In the genomic region with DNA sequence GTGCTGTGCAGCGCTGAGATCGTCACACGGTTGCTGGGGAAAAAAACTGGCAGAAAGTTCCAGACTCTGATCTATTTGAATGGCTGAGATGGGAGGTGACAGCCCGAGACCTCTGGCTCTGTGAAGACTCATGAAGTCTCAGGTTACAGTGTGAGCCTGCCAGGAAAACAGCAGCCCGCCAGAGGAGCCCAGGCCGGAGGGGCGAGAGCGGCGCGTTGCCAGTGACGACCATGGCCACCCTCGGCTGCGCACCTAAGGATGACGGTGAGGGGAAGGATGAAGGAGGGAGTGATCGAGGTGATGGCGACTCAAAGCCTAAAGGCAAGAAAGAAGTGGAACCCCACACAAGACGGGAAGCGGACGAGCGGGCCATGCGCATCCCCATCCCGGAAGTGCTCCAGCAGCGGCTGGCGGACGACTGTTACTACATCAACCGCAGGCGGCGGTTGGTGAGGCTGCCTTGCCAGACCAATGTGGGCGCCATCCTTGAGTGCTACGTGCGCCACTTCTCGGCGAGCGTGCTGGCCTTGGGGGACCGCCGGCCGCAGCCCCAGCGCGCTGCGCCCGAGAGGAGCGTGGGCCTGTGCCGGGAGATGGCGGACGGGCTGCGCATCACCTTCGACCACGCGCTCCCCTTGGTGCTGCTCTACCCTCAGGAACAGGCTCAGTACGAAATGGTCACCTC, we compare ENCODE assay signal across 8 mouse cellular contexts. TPM values are rescaled to one million over a fixed set of nuclear protein-coding genes. Genes with fewer than 3 reads are reported as not detected.
DNase-seq lines count a peak whose midpoint lies in the region; ATAC-seq and TF ChIP-seq lines count a peak whose summit lies in the region.

No protein-coding gene starts in this region.

- no peaks in the 10 kb centered on the region for H3K9me3 ChIP-seq in hindbrain, embryonic 12.5 days (replicated peaks)
- H3K9me3 ChIP-seq in lung, embryonic 16.5 days (ENCODE audit: control insufficient read depth, low read length) = no peaks in the 10 kb centered on the region

- H3K4me2 ChIP-seq in hindbrain, embryonic 12.5 days (replicated peaks) = peak overlapping the region; percentile 89
- peak overlapping the region; percentile 82 for H3K4me2 ChIP-seq in lung, embryonic 16.5 days (ENCODE audit: low read depth, low read length)

- ATAC-seq in hindbrain, embryonic 12.5 days (ENCODE audit: low FRiP score) = peak; percentile 95
- peak; percentile 90 for ATAC-seq in lung, embryonic 16.5 days (ENCODE audit: low read depth)

- DNase-seq in ES-CJ7 (ENCODE audit: low read depth, low spot score) = peak; percentile 83
- DNase-seq in cerebellum, postnatal 10 days = peak; percentile 87
- peak; percentile 61 to 64 for DNase-seq in frontal cortex, postnatal 14 days (ENCODE audit: low spot score in 2 of 2)
- DNase-seq in layer of hippocampus, postnatal 10 days (ENCODE audit: low spot score in 2 of 2) = peak; percentile 77 to 80
- peak; percentile 57 to 62 for DNase-seq in thymus, adult 18-20 months

- H3K36me3 ChIP-seq in hindbrain, embryonic 12.5 days = no peaks in the 10 kb centered on the region
- H3K36me3 ChIP-seq in lung, embryonic 16.5 days (ENCODE audit: control insufficient read depth, insufficient read depth, low read length) = no peaks in the 10 kb centered on the region

- under 1% methylated on average over 50 of the region's 50 CpGs for WGBS in hindbrain, embryonic 12.5 days
- WGBS in lung, embryonic 16.5 days = 0% methylated on average over 49 of the region's 50 CpGs
- WGBS in olfactory bulb, adult 2 months = 2% methylated on average over 50 of the region's 50 CpGs

- no peak for TF ChIP-seq CTCF in olfactory bulb, adult 2 months (IDR thresholded peaks at IDR 0.05; ENCODE audit: insufficient read depth, low read depth, low read length)

- H3K4me3 ChIP-seq in hindbrain, embryonic 12.5 days = peak overlapping the region; percentile 56
- peak overlapping the region; percentile 65 for H3K4me3 ChIP-seq in lung, embryonic 16.5 days (ENCODE audit: low read length)
- peak overlapping the region; percentile 66 for H3K4me3 ChIP-seq in olfactory bulb, adult 2 months (ENCODE audit: insufficient read depth, low read depth, low read length)

- peak overlapping the region; percentile 83 for H3K27ac ChIP-seq in hindbrain, embryonic 12.5 days
- peak overlapping the region; percentile 59 for H3K27ac ChIP-seq in lung, embryonic 16.5 days (ENCODE audit: low read length)
- peak overlapping the region; percentile 88 for H3K27ac ChIP-seq in olfactory bulb, adult 2 months (ENCODE audit: insufficient read depth, low read depth, low read length)

- H3K9ac ChIP-seq in hindbrain, embryonic 12.5 days = peak overlapping the region; percentile 82
- H3K9ac ChIP-seq in lung, embryonic 16.5 days (ENCODE audit: low read length) = peak overlapping the region; percentile 69

- TF ChIP-seq POLR2A in olfactory bulb, adult 2 months (IDR thresholded peaks at IDR 0.05; ENCODE audit: insufficient read depth, low read depth, low read length) = peak; percentile 48

- H3K4me1 ChIP-seq in hindbrain, embryonic 12.5 days = peaks cover 6% of the 10 kb centered on the region; the same call in 1 of the 2 replicates
- H3K4me1 ChIP-seq in lung, embryonic 16.5 days (replicated peaks; ENCODE audit: control insufficient read depth, insufficient read depth, low read length) = peaks cover 4% of the 10 kb centered on the region; the same call in 1 of the 2 replicates
- peaks cover 3% of the 10 kb centered on the region for H3K4me1 ChIP-seq in olfactory bulb, adult 2 months (ENCODE audit: control insufficient read depth, insufficient read depth, low read length)

- H3K27me3 ChIP-seq in hindbrain, embryonic 12.5 days = no peaks in the 10 kb centered on the region
- H3K27me3 ChIP-seq in lung, embryonic 16.5 days (ENCODE audit: control insufficient read depth, insufficient read depth, low read depth, low read length) = no peaks in the 10 kb centered on the region

RNA-seq across cellular contexts. Expression of a gene that starts 8.4 kb away (rescaled TPM):
- 12.0 and 12.2 TPM in 2 replicates for polyA plus RNA-seq in hindbrain, embryonic 12.5 days (2016; fragmentation: Nextera tagmentation; extraction: Ambion mirVana)
- 10 to 100 TPM; 13.4 to 14.5 TPM for total RNA-seq in layer of hippocampus, postnatal 10 days (2021)
- 4.9 and 5.4 TPM in 2 replicates for polyA plus RNA-seq in lung, embryonic 16.5 days (2015; fragmentation: Nextera tagmentation; extraction: Ambion mirVana)
- not detected in 2 replicates for polyA plus RNA-seq in olfactory bulb, adult 2 months (2012; ENCODE audit: insufficient read depth, insufficient read length, low replicate concordance, missing spikeins)

Comparison
In these comparisons a context has a peak if more than half of its experiments do, and no peak if none do; other contexts are left out.
1. Peak in every context shown above with its lines: DNase-seq, ATAC-seq, H3K4me3 ChIP-seq and H3K27ac ChIP-seq.